Mouse (Mus musculus): ENCODE measurements around the gene Gm4131. TPM values are rescaled to one million over a fixed set of nuclear protein-coding genes. Genes with fewer than 3 reads are reported as not detected.

Gene Gm4131
- polyA plus RNA-seq, 1 experiment: not detected

DNA sequence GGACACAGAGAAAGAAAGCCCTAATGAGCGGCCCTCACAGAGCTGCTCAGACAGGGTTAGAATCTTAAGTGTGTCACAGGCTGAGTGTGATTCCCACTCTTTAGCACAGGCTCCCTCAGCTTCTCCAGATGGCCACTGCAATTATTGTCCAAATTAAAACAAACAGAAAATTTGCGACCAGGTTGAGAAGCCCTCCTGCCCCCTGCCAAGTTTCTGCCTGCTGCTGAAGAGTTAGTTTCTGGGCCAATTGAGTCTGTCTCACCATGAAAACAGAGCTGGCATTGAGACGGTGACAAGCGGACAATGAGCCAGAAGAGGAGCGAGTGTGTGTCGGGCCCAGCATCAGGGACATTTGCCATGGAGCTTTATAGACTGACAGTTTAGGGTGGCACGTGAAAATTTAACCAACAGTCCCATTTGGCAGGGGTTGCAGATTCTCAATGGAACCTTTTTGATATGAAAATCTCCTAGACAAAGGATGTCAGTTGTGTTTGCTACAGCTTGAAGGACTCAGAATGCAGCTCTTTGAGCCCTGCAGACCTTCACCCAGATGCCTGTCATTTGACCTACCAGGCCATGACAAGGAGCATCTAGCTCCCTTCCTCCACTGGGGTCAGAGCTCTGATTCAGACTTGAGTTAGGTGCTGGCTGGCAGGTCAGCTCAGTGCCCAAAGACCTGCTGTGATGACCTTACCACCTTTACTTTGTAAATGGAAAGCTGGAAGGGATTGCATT, 150.5 kb downstream of the Gm4131 start:
- Histone ChIP-seq H3K4me1 (ENCODE audit: control insufficient read depth, insufficient read depth, insufficient read length, low read length) (no peaks in the 10 kb centered on the region), H3K36me3 (ENCODE audit: control insufficient read depth, insufficient read depth, low read length) (no peaks in the 10 kb centered on the region), H3K4me3 (ENCODE audit: low read depth, low read length) (no peak overlapping the region), H3K27ac (ENCODE audit: insufficient read depth, low read depth, low read length) (no peak overlapping the region), H3K27me3 (ENCODE audit: control insufficient read depth, insufficient read depth, low read length) (no peaks in the 10 kb centered on the region)
- 77% methylated on average over 7 of the region's 7 CpGs for WGBS
- no peak for TF ChIP-seq POLR2A (IDR thresholded peaks at IDR 0.05; ENCODE audit: low read depth, low read length)
- no peak for TF ChIP-seq CTCF (IDR thresholded peaks at IDR 0.05; ENCODE audit: extremely low read depth, insufficient read length, insufficient replicate concordance, low read depth, low read length)

Other genes with a start within 250 kb of the Gm4131 start
- gene Gucy1b2, start 110.6 kb downstream of the Gm4131 start, polyA plus RNA-seq (2012; rRNA removed): not detected in 2 replicates
- 3.3 and 7.1 TPM in 2 replicates for gene Fam124a, start 11.2 kb downstream of the Gm4131 start, polyA plus RNA-seq (2012; rRNA removed)
- not detected in 2 replicates for gene Serpine3, start 96.7 kb upstream of the Gm4131 start, polyA plus RNA-seq (2012; rRNA removed)
- gene Ints6, start 194.2 kb upstream of the Gm4131 start, polyA plus RNA-seq (2012; rRNA removed): 2.7 and 5.9 TPM in 2 replicates

All from small intestine, adult 2 months (tissue).